Mouse (Mus musculus) heart, adult 2 months (tissue): Measurements from ENCODE around the gene Pdha1. TPM values are rescaled to one million over a fixed set of nuclear protein-coding genes. Genes with fewer than 3 reads are reported as not detected.

ENCODE experiments used
- DNase-seq, 2 experiments: peaks; one replicate each; pipeline ENCODE4 v3.0.0; 2021
- H3K27ac ChIP-seq: fragments of 200-600 bp; 2 replicates; pipeline ENCODE4 v1.8.1; 2022
- H3K27me3 ChIP-seq: fragments of 200-500 bp; 2 replicates; pipeline ENCODE4 v1.6.1; 2012; ENCODE audit warnings: mild to moderate bottlenecking, low read length, inconsistent platforms, mixed read lengths; ENCODE audit not compliant: control insufficient read depth, insufficient read depth
- H3K36me3 ChIP-seq: fragments of 200-500 bp; 2 replicates; pipeline ENCODE4 v1.6.1; 2012; ENCODE audit warnings: low read length, inconsistent platforms; ENCODE audit not compliant: control insufficient read depth, insufficient read depth
- H3K4me1 ChIP-seq: fragments of 200-500 bp; 2 replicates; pipeline ENCODE4 v1.6.1; 2011; ENCODE audit warnings: low read length; ENCODE audit not compliant: control insufficient read depth, insufficient read depth
- H3K4me3 ChIP-seq: fragments of 200-600 bp; 2 replicates; pipeline ENCODE4 v1.8.1; 2022
- H3K79me2 ChIP-seq: fragments of 200-500 bp; replicated peaks from 2 replicates; pipeline ENCODE4 v1.6.1; 2012; ENCODE audit warnings: mild to moderate bottlenecking, inconsistent platforms, low read length, moderate library complexity, mixed read lengths; ENCODE audit not compliant: control insufficient read depth, insufficient read depth
- H3K9ac ChIP-seq: fragments of 200-500 bp; 2 replicates; pipeline ENCODE4 v1.6.1; 2012; ENCODE audit warnings: low read depth, mild to moderate bottlenecking, control low read depth, inconsistent platforms, low read length, mixed read lengths
- CTCF ChIP-seq: fragments of 200-600 bp; IDR thresholded peaks from 2 replicates; pipeline ENCODE4 v1.8.1; 2022; ENCODE audit warnings: antibody characterized with exemption, mild to moderate bottlenecking, moderate library complexity
- EP300 ChIP-seq: fragments of 200-500 bp; IDR thresholded peaks from 2 replicates; pipeline ENCODE4 v1.6.1; 2011; ENCODE audit warnings: low read depth, low read length, control low read depth; ENCODE audit not compliant: insufficient read depth
- POLR2A ChIP-seq: fragments of 200-500 bp; IDR thresholded peaks from 2 replicates; pipeline ENCODE4 v1.6.1; 2011; ENCODE audit warnings: mild to moderate bottlenecking, low read depth, low read length, control low read depth; ENCODE audit not compliant: insufficient read depth
- WGBS: fragments of 180-500 bp; shearing (Covaris S2); methylation state at CpG from one replicate; pipeline ENCODE4 v1.1.7; 2018; 5-methylcytosine and 5-hydroxymethylcytosine counted together
- intact Hi-C: fragments of 180-260 bp; cut with DNase I; formaldehyde crosslinking; loops from one replicate; pipeline ENCODE4 v1.15.1; 2025
- polyA plus RNA-seq: library from polyadenylated mRNA; depleted of rRNA; stranded (reverse); fragments of >200 nt; gene quantifications from 2 replicates; pipeline ENCODE4 v1.2.3, GENCODE M21; 2012; rRNA removed
- total RNA-seq, 2 experiments: library from RNA; stranded (reverse); gene quantifications; 2 replicates each; pipeline ENCODE4 v1.2.3; 2021

The Pdha1 gene
- total and polyA plus RNA-seq, 3 experiments = 465 to 1,220 (median 973) TPM

DNA sequence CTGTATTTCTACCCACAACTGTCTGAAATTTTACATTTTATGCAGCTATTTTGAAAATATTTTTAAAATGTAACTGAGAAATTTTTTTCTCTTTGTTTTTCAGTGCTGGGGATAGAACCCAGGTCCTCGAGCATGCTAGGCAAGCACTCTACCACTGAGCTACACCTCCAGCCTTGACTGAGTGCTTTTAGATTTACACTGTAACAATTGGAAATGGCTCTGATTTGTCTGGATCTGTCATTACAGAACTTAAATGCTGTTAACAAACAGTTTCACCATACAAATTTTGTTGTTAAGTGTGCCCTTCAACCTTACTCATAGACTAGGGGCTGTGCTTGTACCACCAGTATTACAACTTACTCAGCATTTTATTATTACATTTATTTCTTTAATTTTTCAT lies 46.2 kb downstream of the Pdha1 start:
- TF ChIP-seq POLR2A = no peak
- TF ChIP-seq CTCF = no peak
- TF ChIP-seq EP300 = no peak
- no peak overlapping the region for H3K27ac ChIP-seq
- DNase-seq = no peak
- H3K36me3 ChIP-seq = no peaks in the 10 kb centered on the region
- no peaks in the 10 kb centered on the region for H3K79me2 ChIP-seq
- no peaks in the 10 kb centered on the region for H3K27me3 ChIP-seq
- intact Hi-C loops = no loop called here
- no peak overlapping the region for H3K9ac ChIP-seq
- H3K4me1 ChIP-seq = no peaks in the 10 kb centered on the region
- 65% methylated on average over 1 of the region's 1 CpGs for WGBS
- no peak overlapping the region for H3K4me3 ChIP-seq

Other genes starting within 250 kb of the Pdha1 start
- under 1 TPM; 0.43 to 0.70 TPM for gene Map3k15, start 150.0 kb downstream of the Pdha1 start, total RNA-seq
- gene Map3k15, start 150.0 kb downstream of the Pdha1 start, polyA plus RNA-seq = 0.29 and 0.56 TPM in 2 replicates